Mouse (Mus musculus): Measurements from ENCODE around the gene C1galt1. TPM values are rescaled to one million over a fixed set of nuclear protein-coding genes. Genes with fewer than 3 reads are reported as not detected.
A peak's percentile ranks its signal among the peaks of the same experiment; 100 is the strongest.

The C1galt1 gene
- polyA plus RNA-seq, 1 experiment from 2014 or later: 5.2 TPM

DNA sequence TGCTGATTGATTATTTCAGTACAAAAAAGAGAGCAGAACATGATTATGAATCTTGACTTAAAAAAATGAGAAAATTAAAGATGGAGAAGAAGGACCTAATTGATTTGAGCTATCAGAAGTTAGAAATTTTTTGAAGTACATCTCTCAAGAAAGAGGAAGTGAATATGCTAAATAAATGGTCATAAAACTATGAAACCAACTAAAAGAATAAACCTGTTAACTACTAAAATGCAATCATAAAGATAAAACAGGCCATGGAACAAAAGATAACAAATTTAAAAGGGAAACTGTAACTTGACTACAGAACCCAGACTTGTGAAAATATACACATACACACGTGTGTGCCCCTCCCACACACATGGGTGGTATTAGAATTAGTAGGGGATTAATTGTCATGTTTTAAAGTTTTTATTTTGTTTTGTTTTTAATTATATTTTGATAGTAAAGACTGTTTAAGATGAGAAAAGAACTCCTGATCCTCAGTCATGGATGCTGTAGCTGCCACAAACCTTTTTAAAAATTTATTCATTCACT is 37.0 kb downstream of the C1galt1 start:
- WGBS: 68% methylated on average over 1 of the region's 1 CpGs
- Histone ChIP-seq H3K4me1 (ENCODE audit: insufficient read depth, low read depth, low read length) (no peaks in the 10 kb centered on the region), H3K36me3 (ENCODE audit: insufficient read depth, low read length) (no peaks in the 10 kb centered on the region), H3K27me3 (replicated peaks; ENCODE audit: insufficient read depth, low read length) (no peaks in the 10 kb centered on the region), H3K9me3 (ENCODE audit: low read length) (no peaks in the 10 kb centered on the region), H3K4me3 (ENCODE audit: low read depth, low read length) (no peak overlapping the region), H3K4me2 (replicated peaks; ENCODE audit: low read depth, low read length) (no peak overlapping the region), H3K9ac (replicated peaks; ENCODE audit: low read depth) (no peak overlapping the region), H3K27ac (ENCODE audit: low read length) (no peak overlapping the region)
- TF ChIP-seq EP300 (IDR thresholded peaks at IDR 0.05): no peak
- TF ChIP-seq CTCF (IDR thresholded peaks at IDR 0.05): no peak
- DNase-seq (ENCODE audit: low spot score) (no peak), ATAC-seq (no peak)

DNA sequence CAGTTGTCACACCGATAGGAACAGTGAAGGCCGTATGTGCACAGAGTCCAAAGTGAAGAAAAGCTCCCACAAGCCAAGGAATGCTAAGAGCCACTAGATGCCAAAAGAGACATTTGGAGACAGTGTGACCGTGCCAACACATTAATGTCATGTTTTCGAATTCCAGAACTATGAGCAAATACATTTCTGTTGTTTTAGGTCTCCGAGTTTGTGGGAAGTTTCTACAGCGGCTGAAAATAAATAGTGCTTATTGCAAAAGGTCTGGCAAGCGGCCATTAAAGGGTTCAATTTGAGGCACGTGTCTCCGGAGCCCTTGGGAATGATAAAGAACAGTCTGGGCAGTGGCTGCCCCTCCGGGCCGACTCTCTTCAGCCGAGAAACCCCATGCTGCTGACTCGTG is 37.9 kb downstream of the C1galt1 start:
- H3K36me3 ChIP-seq (ENCODE audit: insufficient read depth, low read length): no peaks in the 10 kb centered on the region
- DNase-seq (ENCODE audit: low spot score): peak; percentile 82
- H3K27ac ChIP-seq (ENCODE audit: low read length): no peak overlapping the region
- H3K27me3 ChIP-seq (replicated peaks; ENCODE audit: insufficient read depth, low read length): no peaks in the 10 kb centered on the region
- peak; percentile 74; the same call in 1 of the 2 replicates for TF ChIP-seq EP300 (IDR thresholded peaks at IDR 0.05)
- TF ChIP-seq CTCF (IDR thresholded peaks at IDR 0.05): no peak
- 35% methylated on average over 13 of the region's 13 CpGs for WGBS
- no peak overlapping the region for H3K4me2 ChIP-seq (replicated peaks; ENCODE audit: low read depth, low read length)
- H3K9me3 ChIP-seq (ENCODE audit: low read length): no peaks in the 10 kb centered on the region
- no peak overlapping the region for H3K9ac ChIP-seq (replicated peaks; ENCODE audit: low read depth)
- no peaks in the 10 kb centered on the region for H3K4me1 ChIP-seq (ENCODE audit: insufficient read depth, low read depth, low read length)
- no peak overlapping the region for H3K4me3 ChIP-seq (ENCODE audit: low read depth, low read length)
- ATAC-seq: peak; percentile 91

DNA sequence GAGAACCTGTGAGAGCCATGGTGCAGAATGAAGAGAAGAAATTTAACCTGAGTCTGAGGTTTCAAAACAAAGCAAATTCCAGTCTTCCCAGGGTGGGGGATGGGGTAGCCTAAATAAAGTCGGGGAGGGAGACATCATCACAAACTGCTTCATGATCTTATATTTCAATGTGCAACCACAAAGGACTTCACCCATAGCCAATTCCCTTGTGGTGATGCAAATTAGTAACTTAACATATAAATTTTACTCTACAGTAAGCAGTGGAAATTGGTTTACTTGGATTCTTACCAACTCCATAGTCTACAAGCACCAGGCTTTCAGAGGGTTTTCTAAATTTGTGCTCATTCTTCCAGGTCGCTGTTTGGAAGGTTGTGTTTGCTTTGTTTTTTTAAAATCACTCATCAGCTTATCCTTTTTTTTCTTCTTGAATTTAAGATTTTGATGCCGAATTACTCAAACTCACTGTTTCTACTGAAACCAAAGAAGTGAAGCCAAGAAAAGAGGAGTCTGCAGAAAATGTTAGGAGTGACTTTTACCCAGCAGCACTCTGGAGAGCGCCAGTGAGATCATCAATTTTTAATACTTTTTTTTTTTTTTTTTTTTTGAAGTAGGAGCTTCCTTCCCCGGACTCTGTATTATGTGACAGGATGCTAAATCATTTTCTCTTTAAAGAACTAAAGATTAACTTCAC is 41.5 kb downstream of the C1galt1 start:
- Histone ChIP-seq H3K36me3 (ENCODE audit: insufficient read depth, low read length) (no peaks in the 10 kb centered on the region), H3K9ac (replicated peaks; ENCODE audit: low read depth) (no peak overlapping the region), H3K4me2 (replicated peaks; ENCODE audit: low read depth, low read length) (no peak overlapping the region), H3K4me1 (ENCODE audit: insufficient read depth, low read depth, low read length) (no peaks in the 10 kb centered on the region), H3K27ac (ENCODE audit: low read length) (no peak overlapping the region), H3K4me3 (ENCODE audit: low read depth, low read length) (no peak overlapping the region), H3K9me3 (ENCODE audit: low read length) (no peaks in the 10 kb centered on the region), H3K27me3 (replicated peaks; ENCODE audit: insufficient read depth, low read length) (no peaks in the 10 kb centered on the region)
- TF ChIP-seq CTCF (IDR thresholded peaks at IDR 0.05) (no peak), EP300 (IDR thresholded peaks at IDR 0.05) (no peak)
- DNase-seq (ENCODE audit: low spot score): no peak
- 56% methylated on average over 5 of the region's 5 CpGs for WGBS
- ATAC-seq: no peak

DNA sequence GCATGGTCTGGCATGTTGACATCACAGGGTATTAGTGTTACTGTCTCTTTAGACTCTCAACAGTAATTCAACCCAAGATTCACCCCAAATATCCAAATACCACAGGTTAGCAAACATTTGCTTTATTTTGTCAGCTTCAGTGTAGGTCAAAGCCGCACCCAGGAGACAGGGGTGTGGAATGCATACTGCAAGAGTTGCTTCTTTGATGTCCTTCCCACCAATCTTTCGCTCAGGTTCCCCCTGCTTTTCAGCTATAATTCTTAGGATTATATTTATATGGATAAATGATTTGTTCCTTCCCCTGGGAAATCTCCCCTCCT is 42.0 kb downstream of the C1galt1 start:
- WGBS: 61% methylated on average over 2 of the region's 2 CpGs
- H3K4me2 ChIP-seq (replicated peaks; ENCODE audit: low read depth, low read length): no peak overlapping the region
- H3K9me3 ChIP-seq (ENCODE audit: low read length): no peaks in the 10 kb centered on the region
- H3K27me3 ChIP-seq (replicated peaks; ENCODE audit: insufficient read depth, low read length): no peaks in the 10 kb centered on the region
- H3K4me3 ChIP-seq (ENCODE audit: low read depth, low read length): no peak overlapping the region
- no peak for DNase-seq (ENCODE audit: low spot score)
- no peaks in the 10 kb centered on the region for H3K4me1 ChIP-seq (ENCODE audit: insufficient read depth, low read depth, low read length)
- H3K27ac ChIP-seq (ENCODE audit: low read length): no peak overlapping the region
- no peak for TF ChIP-seq CTCF (IDR thresholded peaks at IDR 0.05)
- TF ChIP-seq EP300 (IDR thresholded peaks at IDR 0.05): no peak
- H3K36me3 ChIP-seq (ENCODE audit: insufficient read depth, low read length): no peaks in the 10 kb centered on the region
- H3K9ac ChIP-seq (replicated peaks; ENCODE audit: low read depth): no peak overlapping the region
- ATAC-seq: no peak

DNA sequence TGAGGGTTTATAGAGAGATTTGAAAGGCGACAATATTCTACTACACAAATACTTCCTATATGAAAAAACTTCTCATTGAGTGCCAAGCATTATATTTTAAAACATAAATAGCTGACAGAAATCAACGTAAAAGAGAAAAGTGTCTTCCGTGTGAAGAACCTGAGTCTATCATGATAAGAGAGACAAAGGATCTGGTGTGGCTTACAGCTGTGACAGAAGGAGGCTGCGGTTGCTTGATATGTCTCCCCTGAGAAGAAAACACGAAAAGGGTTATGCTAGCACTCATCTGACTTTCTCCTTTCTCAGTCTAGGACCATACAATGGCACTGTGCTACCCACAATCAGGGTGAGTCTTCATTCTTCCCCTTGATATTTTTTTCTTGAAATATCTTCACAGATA is 51.7 kb downstream of the C1galt1 start:
- TF ChIP-seq EP300 (IDR thresholded peaks at IDR 0.05) (no peak), CTCF (IDR thresholded peaks at IDR 0.05) (no peak)
- WGBS: 69% methylated on average over 5 of the region's 5 CpGs
- DNase-seq (ENCODE audit: low spot score) (no peak), ATAC-seq (no peak)
- Histone ChIP-seq H3K36me3 (ENCODE audit: insufficient read depth, low read length) (no peaks in the 10 kb centered on the region), H3K27ac (ENCODE audit: low read length) (no peak overlapping the region), H3K4me1 (ENCODE audit: insufficient read depth, low read depth, low read length) (no peaks in the 10 kb centered on the region), H3K4me2 (replicated peaks; ENCODE audit: low read depth, low read length) (no peak overlapping the region), H3K27me3 (replicated peaks; ENCODE audit: insufficient read depth, low read length) (no peaks in the 10 kb centered on the region), H3K4me3 (ENCODE audit: low read depth, low read length) (no peak overlapping the region), H3K9me3 (ENCODE audit: low read length) (no peaks in the 10 kb centered on the region), H3K9ac (replicated peaks; ENCODE audit: low read depth) (no peak overlapping the region)

DNA sequence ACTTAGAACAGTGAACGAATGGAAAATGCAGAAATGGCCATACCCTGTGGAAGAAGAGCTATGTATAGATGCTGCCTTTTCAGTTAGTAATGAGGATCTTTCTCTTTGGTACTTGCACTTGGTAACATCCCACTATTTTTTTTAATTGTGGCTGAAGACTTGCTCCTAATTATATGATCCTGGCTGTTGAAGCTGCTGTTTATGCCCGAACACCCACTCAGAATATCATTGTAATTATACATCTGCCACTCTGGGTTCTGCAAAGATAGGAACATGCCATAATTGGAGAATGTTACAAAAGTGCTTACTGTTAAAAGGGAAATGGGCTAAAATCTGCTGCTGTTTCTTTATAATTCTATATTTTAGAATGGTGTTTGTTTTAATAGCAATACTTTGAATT is 67.4 kb downstream of the C1galt1 start:
- DNase-seq (ENCODE audit: low spot score): no peak
- TF ChIP-seq CTCF (IDR thresholded peaks at IDR 0.05): no peak
- TF ChIP-seq EP300 (IDR thresholded peaks at IDR 0.05): no peak

More for the DNA sequence above, 67.4 kb downstream of the C1galt1 start:
- Histone ChIP-seq H3K4me3 (ENCODE audit: low read depth, low read length) (no peak overlapping the region), H3K9me3 (ENCODE audit: low read length) (no peaks in the 10 kb centered on the region), H3K9ac (replicated peaks; ENCODE audit: low read depth) (no peak overlapping the region), H3K27me3 (replicated peaks; ENCODE audit: insufficient read depth, low read length) (no peaks in the 10 kb centered on the region), H3K36me3 (ENCODE audit: insufficient read depth, low read length) (no peaks in the 10 kb centered on the region), H3K4me2 (replicated peaks; ENCODE audit: low read depth, low read length) (no peak overlapping the region), H3K4me1 (ENCODE audit: insufficient read depth, low read depth, low read length) (no peaks in the 10 kb centered on the region), H3K27ac (ENCODE audit: low read length) (no peak overlapping the region)
- no peak for ATAC-seq
- 65% methylated on average over 2 of the region's 2 CpGs for WGBS

Other genes starting within 250 kb of the C1galt1 start
- 16.8 and 18.1 TPM in 2 replicates for gene Asns, start 151.6 kb upstream of the C1galt1 start, polyA plus RNA-seq (2015; fragmentation: Nextera tagmentation; extraction: Ambion mirVana)